In the genomic region with DNA sequence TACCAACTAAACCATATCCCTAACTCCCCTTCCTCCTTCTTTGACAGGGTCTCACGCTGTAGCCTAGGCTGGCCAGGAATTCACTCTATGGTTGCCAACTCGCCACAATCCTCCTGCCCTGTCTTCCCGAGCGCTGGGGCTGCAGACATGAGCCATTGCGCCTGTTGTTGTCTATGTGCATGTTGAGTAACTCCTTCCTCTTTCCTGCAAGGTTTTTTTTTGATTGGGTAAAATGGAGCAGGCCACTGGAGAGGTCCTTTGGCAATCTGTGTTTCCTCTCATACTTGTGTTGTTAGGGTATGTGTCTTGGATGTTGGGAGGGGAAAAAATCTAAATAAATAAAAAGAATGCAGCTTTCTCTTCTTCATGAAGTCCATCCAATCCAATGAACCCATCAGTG, we compare ENCODE assay signal across 16 mouse cellular contexts. TPM values are rescaled to one million over a fixed set of nuclear protein-coding genes. Genes with fewer than 3 reads are reported as not detected.
A peak's percentile ranks its signal among the peaks of the same experiment; 100 is the strongest.
DNase-seq lines count a peak whose midpoint lies in the region; ATAC-seq and TF ChIP-seq lines count a peak whose summit lies in the region.
"Had no signal": no experiment of that assay in that cellular context is flagged by ENCODE, and none has a peak within 500 bp of the region (broad histone marks: within the 10 kb centered on the region; RNA-seq: fewer than 3 reads in every experiment).

No protein-coding gene starts in this region.

- DNase-seq in layer of hippocampus, adult 2 months (ENCODE audit: low spot score in 2 of 2) = no peak
- DNase-seq in layer of hippocampus, adult 11-12 months (ENCODE audit: low spot score) = no peak
- DNase-seq in 416B (ENCODE audit: low read depth) = peak; percentile 71
- no peak for DNase-seq in left cerebral cortex, postnatal 36 days (ENCODE audit: low spot score in 2 of 2)
- DNase-seq in urinary bladder, postnatal 36 days (ENCODE audit: low spot score in 2 of 2) = no peak
- DNase-seq: adrenal gland, postnatal 10 days; embryo, embryonic 11 days; gastrocnemius, postnatal 14 days had no signal

- H3K27me3 ChIP-seq in megakaryocyte, embryonic 14.5 days (replicated peaks) = peaks cover 33% of the 10 kb centered on the region

- H3K36me3 ChIP-seq in megakaryocyte, embryonic 14.5 days (replicated peaks; ENCODE audit: low read length) = no peaks in the 10 kb centered on the region
- H3K36me3 ChIP-seq: embryonic facial prominence, embryonic 15.5 days; forebrain, embryonic 10.5 days; heart, embryonic 13.5 days; hindbrain, embryonic 15.5 days had no signal

- TF ChIP-seq CTCF in layer of hippocampus, adult 2 months (conservative IDR thresholded peaks at IDR 0.05) = no peak

- no peak overlapping the region for H3K4me3 ChIP-seq in layer of hippocampus, adult 2 months
- peak overlapping the region; percentile 40 for H3K4me3 ChIP-seq in megakaryocyte, embryonic 14.5 days (replicated peaks)
- H3K4me3 ChIP-seq: embryonic facial prominence, embryonic 15.5 days; erythroblast, embryonic 14.5 days; forebrain, embryonic 10.5 days; heart, embryonic 13.5 days; hindbrain, embryonic 15.5 days had no signal

- H3K9me3 ChIP-seq in megakaryocyte, embryonic 14.5 days = peaks cover 13% of the 10 kb centered on the region
- H3K9me3 ChIP-seq: embryonic facial prominence, embryonic 15.5 days; forebrain, embryonic 10.5 days; heart, embryonic 13.5 days; hindbrain, embryonic 15.5 days had no signal

- intact Hi-C loops in left cerebral cortex, postnatal 36 days (cut with DNase I) = no loop called here

- peak; percentile 20 for ATAC-seq in common myeloid progenitor, adult 5-6 weeks (replicated peaks; ENCODE audit: low read depth, poor library complexity, severe bottlenecking)
- ATAC-seq: forebrain, embryonic 14.5 days had no signal

- H3K4me1 ChIP-seq in megakaryocyte, embryonic 14.5 days = peaks cover 40% of the 10 kb centered on the region
- H3K4me1 ChIP-seq: heart, embryonic 13.5 days had no signal

- peak overlapping the region; percentile 43; the same call in 1 of the 2 replicates for H3K27ac ChIP-seq in layer of hippocampus, adult 2 months
- H3K27ac ChIP-seq: embryonic facial prominence, embryonic 15.5 days; forebrain, embryonic 10.5 days; heart, embryonic 13.5 days; hindbrain, embryonic 15.5 days had no signal

RNA-seq across cellular contexts. Expression of a gene that starts 16.6 kb away (rescaled TPM):
- total RNA-seq in layer of hippocampus, adult 2 months (2021) = 1 to 10 TPM; 1.1 to 1.2 TPM
- total RNA-seq in common myeloid progenitor, adult 5-6 weeks (2017) = 8.1 and 9.6 TPM in 2 replicates
- 19.3 and 20.5 TPM in 2 replicates for polyA plus RNA-seq in megakaryocyte, embryonic 14.5 days (2012; ENCODE audit: insufficient read depth, low replicate concordance)
- under 1 TPM; 0.54 to 0.70 TPM for total RNA-seq in left cerebral cortex, postnatal 36 days (2021)

RNA-seq across cellular contexts. Expression of a gene that starts 59.3 kb away (rescaled TPM):
- 100 to 1,000 TPM; 111 to 116 TPM for total RNA-seq in layer of hippocampus, adult 2 months (2021)
- 43.8 and 44.0 TPM in 2 replicates for total RNA-seq in common myeloid progenitor, adult 5-6 weeks (2017)
- polyA plus RNA-seq in megakaryocyte, embryonic 14.5 days (2012; ENCODE audit: insufficient read depth, low replicate concordance) = 41.3 and 52.8 TPM in 2 replicates
- total RNA-seq in left cerebral cortex, postnatal 36 days (2021) = 100 to 1,000 TPM; 123 to 140 TPM
